Mouse (Mus musculus): ENCODE measurements at regions not wholly inside any gene's neighbourhood (a gene's known extent, or its start where the extent isn't known, plus 50 kb on each side); places are given as distances from the start of the nearest gene placed in this dataset.

GRCm38 (mm10) chr2:95494026-95494697 is 823.8 kb upstream of the Lrrc4c start:
- Histone ChIP-seq H3K4me2 (ENCODE audit: low read depth, low read length) (no peak overlapping the region), H3K9me3 (ENCODE audit: low read length) (no peaks in the 10 kb centered on the region; the same call in 1 of the 2 replicates), H3K4me3 (ENCODE audit: low read length) (no peak overlapping the region), H3K27me3 (ENCODE audit: insufficient read depth, low read length) (no peaks in the 10 kb centered on the region), H3K4me1 (ENCODE audit: insufficient read depth, low read length) (no peaks in the 10 kb centered on the region), H3K9ac (replicated peaks; ENCODE audit: low read length) (no peak overlapping the region), H3K36me3 (ENCODE audit: insufficient read depth, low read length) (no peaks in the 10 kb centered on the region), H3K27ac (no peak overlapping the region)
- ATAC-seq = no peak
- WGBS = 75% methylated on average over 2 of the region's 2 CpGs
- TF ChIP-seq CTCF (IDR thresholded peaks at IDR 0.05; ENCODE audit: low read depth) = no peak
- no peak for DNase-seq (ENCODE audit: low spot score)

GRCm38 (mm10) chr2:95494698-95495088 is 823.3 kb upstream of the Lrrc4c start:
- Histone ChIP-seq H3K4me2 (ENCODE audit: low read depth, low read length) (no peak overlapping the region), H3K9me3 (ENCODE audit: low read length) (no peaks in the 10 kb centered on the region; the same call in 1 of the 2 replicates), H3K9ac (replicated peaks; ENCODE audit: low read length) (no peak overlapping the region), H3K36me3 (ENCODE audit: insufficient read depth, low read length) (no peaks in the 10 kb centered on the region), H3K4me1 (ENCODE audit: insufficient read depth, low read length) (no peaks in the 10 kb centered on the region), H3K27me3 (ENCODE audit: insufficient read depth, low read length) (no peaks in the 10 kb centered on the region), H3K27ac (no peak overlapping the region), H3K4me3 (ENCODE audit: low read length) (no peak overlapping the region)
- WGBS = 56% methylated on average over 4 of the region's 4 CpGs
- peak; percentile 14; the same call in 1 of the 2 replicates for TF ChIP-seq CTCF (IDR thresholded peaks at IDR 0.05; ENCODE audit: low read depth)
- ATAC-seq (no peak), DNase-seq (ENCODE audit: low spot score) (no peak)

GRCm38 (mm10) chr2:95511286-95511685 is 806.7 kb upstream of the Lrrc4c start:
- Histone ChIP-seq H3K4me1 (ENCODE audit: insufficient read depth, low read length) (no peaks in the 10 kb centered on the region), H3K9ac (replicated peaks; ENCODE audit: low read length) (no peak overlapping the region), H3K27me3 (ENCODE audit: insufficient read depth, low read length) (no peaks in the 10 kb centered on the region), H3K4me2 (ENCODE audit: low read depth, low read length) (no peak overlapping the region), H3K36me3 (ENCODE audit: insufficient read depth, low read length) (no peaks in the 10 kb centered on the region), H3K27ac (no peak overlapping the region), H3K9me3 (ENCODE audit: low read length) (no peaks in the 10 kb centered on the region), H3K4me3 (ENCODE audit: low read length) (no peak overlapping the region)
- ATAC-seq = no peak
- TF ChIP-seq CTCF (IDR thresholded peaks at IDR 0.05; ENCODE audit: low read depth) = no peak
- no peak for DNase-seq (ENCODE audit: low spot score)

GRCm38 (mm10) chr2:95521624-95522023 is 796.3 kb upstream of the Lrrc4c start:
- no peaks in the 10 kb centered on the region for H3K36me3 ChIP-seq (ENCODE audit: insufficient read depth, low read length)
- no peak for TF ChIP-seq CTCF (IDR thresholded peaks at IDR 0.05; ENCODE audit: low read depth)

GRCm38 (mm10) chr2:95524590-95525266 is 793.2 kb upstream of the Lrrc4c start:
- ATAC-seq (no peak), DNase-seq (ENCODE audit: low spot score) (no peak)
- H3K36me3 ChIP-seq (ENCODE audit: insufficient read depth, low read length) = no peaks in the 10 kb centered on the region
- no peak overlapping the region for H3K4me2 ChIP-seq (ENCODE audit: low read depth, low read length)
- no peaks in the 10 kb centered on the region for H3K4me1 ChIP-seq (ENCODE audit: insufficient read depth, low read length)
- WGBS = 43% methylated on average over 4 of the region's 4 CpGs
- H3K4me3 ChIP-seq (ENCODE audit: low read length) = no peak overlapping the region
- no peak for TF ChIP-seq CTCF (IDR thresholded peaks at IDR 0.05; ENCODE audit: low read depth)
- no peaks in the 10 kb centered on the region for H3K27me3 ChIP-seq (ENCODE audit: insufficient read depth, low read length)
- H3K9ac ChIP-seq (replicated peaks; ENCODE audit: low read length) = no peak overlapping the region
- H3K27ac ChIP-seq = no peak overlapping the region
- H3K9me3 ChIP-seq (ENCODE audit: low read length) = no peaks in the 10 kb centered on the region

More at GRCm38 (mm10) chr2:95521624-95522023, 796.3 kb upstream of the Lrrc4c start:
- Histone ChIP-seq H3K9me3 (ENCODE audit: low read length) (no peaks in the 10 kb centered on the region), H3K27ac (no peak overlapping the region), H3K4me1 (ENCODE audit: insufficient read depth, low read length) (no peaks in the 10 kb centered on the region), H3K4me2 (ENCODE audit: low read depth, low read length) (no peak overlapping the region), H3K27me3 (ENCODE audit: insufficient read depth, low read length) (no peaks in the 10 kb centered on the region), H3K4me3 (ENCODE audit: low read length) (no peak overlapping the region), H3K9ac (replicated peaks; ENCODE audit: low read length) (no peak overlapping the region)
- ATAC-seq (no peak), DNase-seq (ENCODE audit: low spot score) (no peak)

- no peak for DNase-seq (ENCODE audit: low spot score)
- no peak overlapping the region for H3K9ac ChIP-seq (replicated peaks; ENCODE audit: low read length)
- H3K36me3 ChIP-seq (ENCODE audit: insufficient read depth, low read length) = no peaks in the 10 kb centered on the region
- H3K27ac ChIP-seq = no peak overlapping the region
- H3K4me1 ChIP-seq (ENCODE audit: insufficient read depth, low read length) = no peaks in the 10 kb centered on the region
- H3K27me3 ChIP-seq (ENCODE audit: insufficient read depth, low read length) = no peaks in the 10 kb centered on the region
- H3K9me3 ChIP-seq (ENCODE audit: low read length) = no peaks in the 10 kb centered on the region
- WGBS = 91% methylated on average over 2 of the region's 2 CpGs
- no peak for ATAC-seq
- TF ChIP-seq CTCF (IDR thresholded peaks at IDR 0.05; ENCODE audit: low read depth) = no peak
- H3K4me3 ChIP-seq (ENCODE audit: low read length) = no peak overlapping the region
- H3K4me2 ChIP-seq (ENCODE audit: low read depth, low read length) = no peak overlapping the region
Measured at GRCm38 (mm10) chr2:95564089-95564488, 753.9 kb upstream of the Lrrc4c start.

GRCm38 (mm10) chr2:95575882-95576281 is 742.1 kb upstream of the Lrrc4c start:
- Histone ChIP-seq H3K9me3 (ENCODE audit: low read length) (no peaks in the 10 kb centered on the region), H3K9ac (replicated peaks; ENCODE audit: low read length) (no peak overlapping the region), H3K4me2 (ENCODE audit: low read depth, low read length) (no peak overlapping the region), H3K4me1 (ENCODE audit: insufficient read depth, low read length) (no peaks in the 10 kb centered on the region), H3K27ac (no peak overlapping the region), H3K4me3 (ENCODE audit: low read length) (no peak overlapping the region), H3K36me3 (ENCODE audit: insufficient read depth, low read length) (no peaks in the 10 kb centered on the region), H3K27me3 (ENCODE audit: insufficient read depth, low read length) (no peaks in the 10 kb centered on the region)
- 85% methylated on average over 3 of the region's 3 CpGs for WGBS
- DNase-seq (ENCODE audit: low spot score) (no peak), ATAC-seq (no peak)
- no peak for TF ChIP-seq CTCF (IDR thresholded peaks at IDR 0.05; ENCODE audit: low read depth)

All from hindbrain, postnatal 0 days (tissue).